Mouse (Mus musculus): ENCODE data around the gene Stk38l. TPM values are rescaled to one million over a fixed set of nuclear protein-coding genes. Genes with fewer than 3 reads are reported as not detected.

Gene Stk38l
- total RNA-seq, 2 experiments from 2014 or later = 13.7 to 17.4 TPM

Other genes with a start within 250 kb of the Stk38l start
- gene Itpr2, start 222.8 kb upstream of the Stk38l start, total RNA-seq (2021) = 10 to 100 TPM; 41.4 to 41.7 TPM
- 10 to 100 TPM; 78.4 to 79.2 TPM for gene Fgfr1op2, start 147.8 kb upstream of the Stk38l start, total RNA-seq (2021)
- 10 to 100 TPM; 38.6 to 46.6 TPM for gene Ints13, start 147.2 kb upstream of the Stk38l start, total RNA-seq (2021)
- 10 to 100 TPM; 60.3 to 69.7 TPM for gene Med21, start 82.4 kb upstream of the Stk38l start, total RNA-seq (2021)
- 10 to 100 TPM; 59.8 to 66.3 TPM for gene Tm7sf3, start 82.2 kb upstream of the Stk38l start, total RNA-seq (2021)
- gene Arntl2, start 71.1 kb downstream of the Stk38l start, total RNA-seq (2021) = 1 to 10 TPM; 3.6 to 3.7 TPM
- gene Smco2, start 125.1 kb downstream of the Stk38l start, total RNA-seq (2021) = not detected
- 100 to 1,000 TPM; 146 to 152 TPM for gene Ppfibp1, start 163.5 kb downstream of the Stk38l start, total RNA-seq (2021)
- not detected for gene 1700034J05Rik, start 229.4 kb downstream of the Stk38l start, total RNA-seq (2021)